Comparison of ENCODE assay signal across 7 mouse cellular contexts in the genomic region with DNA sequence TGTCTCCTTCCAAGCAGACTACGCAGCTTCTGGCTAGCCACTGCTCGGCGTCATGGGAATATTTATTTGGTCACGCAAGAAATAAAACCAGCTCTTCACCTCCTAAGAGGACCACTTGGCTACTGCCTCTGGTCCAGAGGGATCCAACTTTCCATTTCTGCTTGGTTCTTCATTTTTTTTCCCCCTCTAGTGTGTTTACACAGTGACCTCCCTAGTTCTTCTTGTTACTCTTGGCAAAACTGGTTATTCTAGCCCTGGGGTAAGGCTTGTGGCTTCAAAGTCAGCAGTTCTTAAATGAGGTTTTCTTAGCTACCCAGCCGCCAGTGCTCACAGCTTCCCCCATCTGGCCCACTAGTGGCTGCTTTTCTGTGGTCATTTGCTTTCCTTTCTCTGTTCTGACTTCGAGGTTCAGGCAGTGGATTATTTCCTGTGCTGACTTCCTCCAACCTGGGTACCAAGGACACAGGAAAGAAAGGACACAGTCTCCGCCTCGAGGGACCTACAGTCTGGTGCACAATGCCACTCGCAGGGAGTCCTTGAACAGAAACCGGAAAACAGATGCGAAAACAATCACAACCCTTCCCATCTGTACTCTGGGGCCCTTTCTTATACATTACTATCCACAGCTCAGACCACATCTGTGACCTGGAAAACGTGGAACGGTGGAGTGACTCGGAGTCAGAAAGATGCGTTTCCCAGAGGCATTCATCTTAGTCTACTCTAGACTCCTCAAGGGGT. TPM values are rescaled to one million over a fixed set of nuclear protein-coding genes. Genes with fewer than 3 reads are reported as not detected.
A peak's percentile ranks its signal among the peaks of the same experiment; 100 is the strongest.
DNase-seq lines count a peak whose midpoint lies in the region; ATAC-seq and TF ChIP-seq lines count a peak whose summit lies in the region.

No protein-coding gene starts in this region.

- H3K4me1 ChIP-seq in embryonic facial prominence, embryonic 15.5 days: peaks cover 34% of the 10 kb centered on the region
- H3K4me1 ChIP-seq in hindbrain, postnatal 0 days (ENCODE audit: insufficient read depth, low read length): no peaks in the 10 kb centered on the region
- peaks cover 27% of the 10 kb centered on the region for H3K4me1 ChIP-seq in stomach, embryonic 15.5 days

- ATAC-seq in embryonic facial prominence, embryonic 15.5 days (ENCODE audit: insufficient number of reproducible peaks, low FRiP score, low TSS enrichment, low read depth): peak; percentile 36; the same call in 1 of the 2 replicates
- ATAC-seq in hindbrain, postnatal 0 days: no peak
- ATAC-seq in stomach, embryonic 15.5 days (ENCODE audit: insufficient read depth, low FRiP score, low read depth): 0 out of 2 replicates have a peak, but pooled peaks have one; percentile 38

- H3K36me3 ChIP-seq in embryonic facial prominence, embryonic 15.5 days: no peaks in the 10 kb centered on the region
- no peaks in the 10 kb centered on the region for H3K36me3 ChIP-seq in hindbrain, postnatal 0 days (ENCODE audit: insufficient read depth, low read length)
- H3K36me3 ChIP-seq in stomach, embryonic 15.5 days: no peaks in the 10 kb centered on the region

- peak overlapping the region; percentile 22 for H3K4me2 ChIP-seq in embryonic facial prominence, embryonic 15.5 days (replicated peaks)
- H3K4me2 ChIP-seq in hindbrain, postnatal 0 days (ENCODE audit: low read depth, low read length): no peak overlapping the region
- peak overlapping the region; percentile 44 for H3K4me2 ChIP-seq in stomach, embryonic 15.5 days

- no peak overlapping the region for H3K4me3 ChIP-seq in embryonic facial prominence, embryonic 15.5 days (replicated peaks)
- H3K4me3 ChIP-seq in hindbrain, postnatal 0 days (ENCODE audit: low read length): no peak overlapping the region
- no peak overlapping the region for H3K4me3 ChIP-seq in stomach, embryonic 15.5 days (replicated peaks)

- H3K9me3 ChIP-seq in embryonic facial prominence, embryonic 15.5 days (replicated peaks): no peaks in the 10 kb centered on the region
- no peaks in the 10 kb centered on the region for H3K9me3 ChIP-seq in hindbrain, postnatal 0 days (ENCODE audit: low read length)
- no peaks in the 10 kb centered on the region for H3K9me3 ChIP-seq in stomach, embryonic 15.5 days

- no peak overlapping the region for H3K9ac ChIP-seq in embryonic facial prominence, embryonic 15.5 days
- no peak overlapping the region for H3K9ac ChIP-seq in hindbrain, postnatal 0 days (replicated peaks; ENCODE audit: low read length)
- H3K9ac ChIP-seq in stomach, embryonic 15.5 days: no peak overlapping the region

- TF ChIP-seq CTCF in hindbrain, postnatal 0 days (IDR thresholded peaks at IDR 0.05; ENCODE audit: low read depth): peak; percentile 36; the same call in 1 of the 2 replicates

- peak overlapping the region; percentile 85 for H3K27ac ChIP-seq in embryonic facial prominence, embryonic 15.5 days (replicated peaks)
- no peak overlapping the region for H3K27ac ChIP-seq in hindbrain, postnatal 0 days
- peak overlapping the region; percentile 80 for H3K27ac ChIP-seq in stomach, embryonic 15.5 days

- H3K27me3 ChIP-seq in embryonic facial prominence, embryonic 15.5 days: peaks cover 4% of the 10 kb centered on the region; the same call in 1 of the 2 replicates
- H3K27me3 ChIP-seq in hindbrain, postnatal 0 days (ENCODE audit: insufficient read depth, low read length): no peaks in the 10 kb centered on the region
- H3K27me3 ChIP-seq in stomach, embryonic 15.5 days (replicated peaks): no peaks in the 10 kb centered on the region

- DNase-seq in 416B (ENCODE audit: low read depth): peak; percentile 99
- DNase-seq in CD4-positive helper T cell, adult 2 months (ENCODE audit: low read depth, low spot score): peak; percentile 69
- peak; percentile 43 for DNase-seq in hindbrain, postnatal 0 days (ENCODE audit: low spot score)
- peak; percentile 70 to 80 for DNase-seq in lung, adult 18-20 months
- no peak for DNase-seq in cerebellum, postnatal 25 days

- WGBS in embryonic facial prominence, embryonic 15.5 days: 18% methylated on average over 15 of the region's 15 CpGs
- 40% methylated on average over 15 of the region's 15 CpGs for WGBS in hindbrain, postnatal 0 days
- WGBS in stomach, embryonic 15.5 days: 35% methylated on average over 15 of the region's 15 CpGs

RNA-seq across cellular contexts. Expression of a gene that starts 4.6 kb away (rescaled TPM):
- polyA plus RNA-seq in embryonic facial prominence, embryonic 15.5 days (2015; fragmentation: Nextera tagmentation; extraction: Ambion mirVana): 12.2 and 18.7 TPM in 2 replicates
- 1.0 and 1.2 TPM in 2 replicates for total RNA-seq in hindbrain, postnatal 0 days (2014; rRNA removed)
- 3.7 and 4.5 TPM in 2 replicates for polyA plus RNA-seq in hindbrain, postnatal 0 days (2015; fragmentation: Nextera tagmentation; extraction: Ambion mirVana)
- 2.4 TPM in 2 replicates for polyA plus RNA-seq in stomach, embryonic 15.5 days (2015; fragmentation: Nextera tagmentation; extraction: Ambion mirVana)

RNA-seq across cellular contexts. Expression of a gene that starts 25.3 kb away (rescaled TPM):
- polyA plus RNA-seq in embryonic facial prominence, embryonic 15.5 days (2015; fragmentation: Nextera tagmentation; extraction: Ambion mirVana): 260 and 286 TPM in 2 replicates
- 45.1 and 70.2 TPM in 2 replicates for total RNA-seq in hindbrain, postnatal 0 days (2014; rRNA removed)
- polyA plus RNA-seq in hindbrain, postnatal 0 days (2015; fragmentation: Nextera tagmentation; extraction: Ambion mirVana): 59.2 and 61.6 TPM in 2 replicates
- 341 and 366 TPM in 2 replicates for polyA plus RNA-seq in stomach, embryonic 15.5 days (2015; fragmentation: Nextera tagmentation; extraction: Ambion mirVana)

RNA-seq across cellular contexts. Expression of a gene that starts 30.5 kb away (rescaled TPM):
- polyA plus RNA-seq in embryonic facial prominence, embryonic 15.5 days (2015; fragmentation: Nextera tagmentation; extraction: Ambion mirVana): 7.7 and 10.9 TPM in 2 replicates
- total RNA-seq in hindbrain, postnatal 0 days (2014; rRNA removed): 1.9 and 2.9 TPM in 2 replicates
- polyA plus RNA-seq in hindbrain, postnatal 0 days (2015; fragmentation: Nextera tagmentation; extraction: Ambion mirVana): 1.9 and 2.0 TPM in 2 replicates
- 0.46 and 1.8 TPM in 2 replicates for polyA plus RNA-seq in stomach, embryonic 15.5 days (2015; fragmentation: Nextera tagmentation; extraction: Ambion mirVana)

RNA-seq across cellular contexts. Expression of a gene that starts 43.6 kb away (rescaled TPM):
- 58.4 and 61.0 TPM in 2 replicates for polyA plus RNA-seq in embryonic facial prominence, embryonic 15.5 days (2015; fragmentation: Nextera tagmentation; extraction: Ambion mirVana)
- 17.9 and 33.0 TPM in 2 replicates for total RNA-seq in hindbrain, postnatal 0 days (2014; rRNA removed)
- 10.5 and 13.5 TPM in 2 replicates for polyA plus RNA-seq in hindbrain, postnatal 0 days (2015; fragmentation: Nextera tagmentation; extraction: Ambion mirVana)
- polyA plus RNA-seq in stomach, embryonic 15.5 days (2015; fragmentation: Nextera tagmentation; extraction: Ambion mirVana): 49.0 and 50.1 TPM in 2 replicates

RNA-seq across cellular contexts. Expression of a gene that starts 50.0 kb away (rescaled TPM):
- polyA plus RNA-seq in embryonic facial prominence, embryonic 15.5 days (2015; fragmentation: Nextera tagmentation; extraction: Ambion mirVana): 0.85 and 1.2 TPM in 2 replicates
- total RNA-seq in hindbrain, postnatal 0 days (2014; rRNA removed): not detected in 2 replicates
- 0.39 and 0.49 TPM in 2 replicates for polyA plus RNA-seq in hindbrain, postnatal 0 days (2015; fragmentation: Nextera tagmentation; extraction: Ambion mirVana)
- polyA plus RNA-seq in stomach, embryonic 15.5 days (2015; fragmentation: Nextera tagmentation; extraction: Ambion mirVana): 0.79 and 1.0 TPM in 2 replicates

Comparison
In these comparisons a context has a peak if more than half of its experiments do, and no peak if none do; other contexts are left out.
1. DNase-seq: peak in 416B (single experiment), CD4-positive helper T cell, adult 2 months (single experiment), hindbrain, postnatal 0 days (single experiment) and lung, adult 18-20 months (2 of 2); none in cerebellum, postnatal 25 days (0 of 2).